Mouse (Mus musculus) cerebellum, postnatal 4 days (tissue): ENCODE results near the gene Gbgt1.

Source experiments
- DNase-seq, 2 experiments: peaks; one replicate each; pipeline ENCODE4 v3.0.0; 2022; ENCODE audit warnings: low spot score in 2 of 2, mixed read lengths in 1 of 2

Gbgt1 gene

DNA sequence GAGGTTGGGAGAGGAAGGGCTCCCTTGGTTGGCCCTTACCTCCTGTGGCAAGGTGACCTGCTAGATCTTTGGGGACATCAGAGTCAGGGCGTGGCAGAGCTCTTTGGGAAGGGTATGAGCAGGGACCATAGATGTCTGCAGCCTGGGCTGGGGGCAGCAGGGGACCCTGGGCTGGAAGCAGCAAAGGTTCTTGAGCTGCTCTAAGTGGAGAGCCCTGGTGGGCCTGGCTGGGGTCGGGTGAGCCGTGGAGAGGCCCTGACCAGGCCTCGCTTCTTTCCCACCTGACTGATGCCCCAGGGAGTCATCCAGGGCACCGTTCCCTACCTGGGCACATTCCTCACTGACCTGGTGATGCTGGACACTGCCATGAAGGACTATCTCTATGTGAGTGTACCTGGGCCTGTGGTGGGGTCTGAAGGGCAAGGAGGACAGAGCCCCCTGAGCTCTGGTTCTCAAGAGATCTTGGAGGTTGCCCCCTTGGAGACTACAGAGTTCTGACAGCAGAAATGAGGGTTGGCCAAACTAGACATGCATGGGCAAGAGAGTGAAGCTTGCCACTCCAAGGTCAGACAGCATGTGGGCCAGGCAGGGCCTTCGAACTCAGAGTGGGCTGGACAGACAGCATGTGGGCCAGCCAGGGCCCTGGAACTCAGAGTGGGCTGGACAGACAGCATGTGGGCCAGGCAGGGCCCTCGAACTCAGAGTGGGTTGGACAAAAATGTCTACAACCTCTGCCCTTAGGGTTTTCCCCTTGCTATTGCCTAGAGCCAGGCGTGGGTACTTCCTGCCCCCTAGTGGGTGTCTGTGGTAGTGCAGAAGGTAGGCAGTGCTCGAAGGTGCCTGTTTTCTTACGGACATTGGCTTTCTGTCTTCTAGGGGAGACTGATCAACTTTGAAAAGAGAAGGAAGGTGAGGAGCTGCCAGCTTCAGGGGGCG is 50.8 kb downstream of the Gbgt1 start:
- DNase-seq = peak; percentile 73 to 90

DNA sequence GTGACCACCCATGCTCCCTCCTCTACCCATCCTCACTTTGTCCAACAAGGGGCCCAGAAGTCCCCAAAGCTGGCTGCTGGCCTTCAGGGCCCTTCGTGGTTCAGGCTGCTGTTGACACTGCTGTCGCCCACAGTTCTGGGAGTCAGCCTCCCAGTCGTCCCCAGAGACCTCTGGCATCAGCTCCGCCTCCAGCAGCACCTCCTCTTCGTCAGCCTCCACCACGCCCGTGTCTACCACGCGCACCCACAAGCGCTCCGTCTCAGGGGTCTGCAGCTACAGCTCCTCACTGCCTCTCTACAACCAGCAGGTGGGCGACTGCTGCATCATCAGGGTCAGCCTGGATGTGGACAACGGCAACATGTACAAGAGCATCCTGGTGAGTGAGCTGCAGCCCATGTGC is 52.5 kb downstream of the Gbgt1 start:
- no peak for DNase-seq

DNA sequence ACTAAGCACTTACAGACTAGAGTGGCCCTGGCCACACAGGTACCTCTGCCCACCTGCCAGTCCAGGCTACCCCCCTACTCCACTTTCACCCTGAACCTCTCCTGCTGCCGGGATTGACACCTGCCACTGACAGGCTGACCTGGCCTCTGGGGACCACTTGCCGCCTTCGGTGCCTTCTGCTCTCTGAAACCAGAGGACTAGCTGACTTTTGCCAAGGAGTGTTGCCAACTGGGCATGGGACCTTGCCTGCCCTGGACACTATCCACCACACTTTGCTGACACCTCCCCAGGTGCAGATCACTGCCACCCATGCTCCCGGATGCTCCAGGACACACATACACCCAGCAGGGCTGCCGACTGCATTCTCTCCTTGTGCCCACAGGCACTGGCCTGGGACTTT is 55.6 kb downstream of the Gbgt1 start:
- no peak for DNase-seq
